Mouse (Mus musculus) embryonic facial prominence, embryonic 15.5 days (tissue): Measurements from ENCODE around the gene Memo1. TPM values are rescaled to one million over a fixed set of nuclear protein-coding genes. Genes with fewer than 3 reads are reported as not detected.
A peak's percentile ranks its signal among the peaks of the same experiment; 100 is the strongest.
"Not testable (repeated sequence)": the region's sequence is repeated elsewhere in the genome, so short reads cannot be mapped to it uniquely, and the experiment has no call there.

Experiments used
- ATAC-seq: fragments of 200-750 bp; cut with Nextera tagmentation; 2 replicates; pipeline ENCODE4 v1.8.0; 2017; ENCODE audit warnings: low read depth, moderate TSS enrichment; ENCODE audit not compliant: insufficient number of reproducible peaks, low FRiP score, low TSS enrichment
- H3K27ac ChIP-seq: fragments of 300-500 bp; sonication (generic); replicated peaks from 2 replicates; pipeline ENCODE4 v1.5.1; 2015; ENCODE audit warnings: mild to moderate bottlenecking, inconsistent platforms
- H3K27me3 ChIP-seq: fragments of 300-500 bp; sonication (generic); 2 replicates; pipeline ENCODE4 v1.6.1; 2015; ENCODE audit warnings: inconsistent platforms
- H3K36me3 ChIP-seq: fragments of 300-500 bp; sonication (generic); 2 replicates; pipeline ENCODE4 v1.6.1; 2015; ENCODE audit warnings: mild to moderate bottlenecking, inconsistent platforms
- H3K4me1 ChIP-seq: fragments of 300-500 bp; sonication (generic); 2 replicates; pipeline ENCODE4 v1.6.1; 2015; ENCODE audit warnings: inconsistent platforms
- H3K4me2 ChIP-seq: fragments of 300-500 bp; sonication (generic); replicated peaks from 2 replicates; pipeline ENCODE4 v1.6.1; 2015; ENCODE audit warnings: mild to moderate bottlenecking, inconsistent platforms
- H3K4me3 ChIP-seq: fragments of 300-500 bp; sonication (generic); replicated peaks from 2 replicates; pipeline ENCODE4 v1.5.1; 2015; ENCODE audit warnings: mild to moderate bottlenecking, inconsistent platforms
- H3K9ac ChIP-seq: fragments of 300-500 bp; sonication (generic); 2 replicates; pipeline ENCODE4 v1.6.1; 2015; ENCODE audit warnings: inconsistent platforms
- H3K9me3 ChIP-seq: fragments of 300-500 bp; sonication (generic); replicated peaks from 2 replicates; pipeline ENCODE4 v1.6.1; 2016; ENCODE audit warnings: inconsistent platforms
- WGBS: fragments of 180-500 bp; shearing (Covaris S2); methylation state at CpG from one replicate; pipeline ENCODE4 v1.1.7; 2015; 5-methylcytosine and 5-hydroxymethylcytosine counted together
- polyA plus RNA-seq: library from polyadenylated mRNA; unstranded; fragments of >200 nt; fragmentation: Nextera tagmentation; extraction: Ambion mirVana; gene quantifications from 2 replicates; pipeline ENCODE4 v1.2.1, GENCODE M21; 2015

The Memo1 gene
- polyA plus RNA-seq, 1 experiment from 2014 or later: 83.1 TPM

GRCm38 (mm10) chr17:74180889-74181288 lies 114.4 kb downstream of the Memo1 start:
- no peak overlapping the region for H3K4me2 ChIP-seq
- H3K9me3 ChIP-seq: no peaks in the 10 kb centered on the region
- no peaks in the 10 kb centered on the region for H3K36me3 ChIP-seq
- no peak overlapping the region for H3K27ac ChIP-seq
- no peak overlapping the region for H3K9ac ChIP-seq
- H3K4me1 ChIP-seq: no peaks in the 10 kb centered on the region
- no peak overlapping the region for H3K4me3 ChIP-seq
- ATAC-seq: no peak
- no peaks in the 10 kb centered on the region for H3K27me3 ChIP-seq

- not testable (repeated sequence) for H3K4me1 ChIP-seq, H3K9ac ChIP-seq, H3K9me3 ChIP-seq, H3K4me3 ChIP-seq, H3K27me3 ChIP-seq, H3K36me3 ChIP-seq, H3K27ac ChIP-seq, H3K4me2 ChIP-seq, ATAC-seq
- 90% methylated on average over 2 of the region's 2 CpGs for WGBS
Measured at GRCm38 (mm10) chr17:74179640-74180039, 115.7 kb downstream of the Memo1 start.

GRCm38 (mm10) chr17:74173726-74174125 lies 121.6 kb downstream of the Memo1 start:
- Histone ChIP-seq H3K4me3 (no peak overlapping the region), H3K27me3 (no peaks in the 10 kb centered on the region), H3K9ac (no peak overlapping the region), H3K27ac (no peak overlapping the region), H3K4me2 (no peak overlapping the region), H3K4me1 (no peaks in the 10 kb centered on the region), H3K9me3 (no peaks in the 10 kb centered on the region), H3K36me3 (no peaks in the 10 kb centered on the region)
- no peak for ATAC-seq

DNA sequence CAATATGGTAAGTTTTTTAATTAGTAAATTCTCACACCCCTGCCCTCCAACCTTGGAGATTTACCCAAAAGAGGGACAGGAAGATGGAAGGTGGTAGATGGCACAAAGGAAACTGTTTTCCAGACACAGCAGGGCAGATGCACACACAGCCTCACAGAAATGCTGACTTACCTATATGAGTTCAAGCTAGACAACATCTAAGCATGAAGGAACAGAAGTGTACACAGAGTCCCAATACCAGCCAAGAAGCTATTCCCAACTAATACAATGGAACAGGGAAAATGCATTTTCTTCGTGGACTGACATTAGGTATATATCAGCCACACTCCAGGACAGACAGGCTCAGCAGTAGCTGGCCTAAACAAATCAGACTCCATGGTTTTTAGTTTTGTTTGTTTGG lies 122.5 kb downstream of the Memo1 start:
- WGBS: 73% methylated on average over 1 of the region's 1 CpGs
- Histone ChIP-seq H3K27ac (no peak overlapping the region), H3K4me1 (no peaks in the 10 kb centered on the region), H3K9ac (no peak overlapping the region), H3K9me3 (no peaks in the 10 kb centered on the region), H3K4me3 (no peak overlapping the region), H3K27me3 (no peaks in the 10 kb centered on the region), H3K36me3 (no peaks in the 10 kb centered on the region), H3K4me2 (no peak overlapping the region)
- ATAC-seq: no peak

GRCm38 (mm10) chr17:74159443-74159894 lies 135.9 kb downstream of the Memo1 start:
- Histone ChIP-seq H3K9ac (no peak overlapping the region), H3K27me3 (no peaks in the 10 kb centered on the region), H3K4me1 (0 out of 2 replicates have a peak, but pooled peaks cover 4% of the 10 kb centered on the region), H3K36me3 (no peaks in the 10 kb centered on the region), H3K9me3 (no peaks in the 10 kb centered on the region), H3K4me2 (peak overlapping the region; percentile 65), H3K27ac (no peak overlapping the region), H3K4me3 (peak overlapping the region; percentile 40)
- WGBS: 1% methylated on average over 9 of the region's 9 CpGs
- peak; percentile 88 for ATAC-seq

- no peak overlapping the region for H3K27ac ChIP-seq
- no peak for ATAC-seq
- no peaks in the 10 kb centered on the region for H3K36me3 ChIP-seq
- no peak overlapping the region for H3K4me2 ChIP-seq
- WGBS: 83% methylated on average over 3 of the region's 3 CpGs
- H3K4me3 ChIP-seq: no peak overlapping the region
- H3K9ac ChIP-seq: no peak overlapping the region
- no peaks in the 10 kb centered on the region for H3K27me3 ChIP-seq
- H3K9me3 ChIP-seq: no peaks in the 10 kb centered on the region
- 0 out of 2 replicates have a peak, but pooled peaks cover 4% of the 10 kb centered on the region for H3K4me1 ChIP-seq
Measured at GRCm38 (mm10) chr17:74158161-74158560, 137.2 kb downstream of the Memo1 start.

Other genes starting within 250 kb of the Memo1 start
- gene Srd5a2, start 247.6 kb downstream of the Memo1 start, polyA plus RNA-seq: not detected in 2 replicates
- 191 and 200 TPM in 2 replicates for gene Dpy30, start 28.4 kb upstream of the Memo1 start, polyA plus RNA-seq
- 17.0 and 17.1 TPM in 2 replicates for gene Spast, start 43.5 kb upstream of the Memo1 start, polyA plus RNA-seq
- 38.9 and 40.9 TPM in 2 replicates for gene Slc30a6, start 100.1 kb upstream of the Memo1 start, polyA plus RNA-seq
- gene Nlrc4, start 163.6 kb upstream of the Memo1 start, polyA plus RNA-seq: 0.43 and 0.51 TPM in 2 replicates
- gene Yipf4, start 194.0 kb upstream of the Memo1 start, polyA plus RNA-seq: 68.0 and 71.9 TPM in 2 replicates
- 78.6 and 79.5 TPM in 2 replicates for gene Birc6, start 232.8 kb upstream of the Memo1 start, polyA plus RNA-seq